Mouse (Mus musculus): ENCODE measurements around the gene Mark2. TPM values are rescaled to one million over a fixed set of nuclear protein-coding genes. Genes with fewer than 3 reads are reported as not detected.
A peak's percentile ranks its signal among the peaks of the same experiment; 100 is the strongest.

Gene Mark2
- polyA plus RNA-seq, 1 experiment from 2014 or later = 51.9 TPM

GRCm38 (mm10) chr19:7257881-7258280 is 83.8 kb downstream of the Mark2 start:
- WGBS = 76% methylated on average over 5 of the region's 5 CpGs
- H3K4me2 ChIP-seq (replicated peaks; ENCODE audit: low read depth, low read length) = no peak overlapping the region
- no peak overlapping the region for H3K9ac ChIP-seq (ENCODE audit: low read depth, low read length)
- peaks cover 5% of the 10 kb centered on the region; the same call in 1 of the 2 replicates for H3K9me3 ChIP-seq (ENCODE audit: control insufficient read depth, low read length)
- H3K27me3 ChIP-seq (ENCODE audit: control insufficient read depth, insufficient read depth, low read length) = no peaks in the 10 kb centered on the region
- H3K36me3 ChIP-seq (ENCODE audit: control insufficient read depth, insufficient read depth, low read length) = no peaks in the 10 kb centered on the region
- H3K4me1 ChIP-seq (ENCODE audit: control insufficient read depth, insufficient read depth, low read length) = no peaks in the 10 kb centered on the region
- H3K27ac ChIP-seq (ENCODE audit: low read depth, low read length) = no peak overlapping the region
- H3K4me3 ChIP-seq (ENCODE audit: low read length) = no peak overlapping the region
- no peak for ATAC-seq (ENCODE audit: low FRiP score, low TSS enrichment)

DNA sequence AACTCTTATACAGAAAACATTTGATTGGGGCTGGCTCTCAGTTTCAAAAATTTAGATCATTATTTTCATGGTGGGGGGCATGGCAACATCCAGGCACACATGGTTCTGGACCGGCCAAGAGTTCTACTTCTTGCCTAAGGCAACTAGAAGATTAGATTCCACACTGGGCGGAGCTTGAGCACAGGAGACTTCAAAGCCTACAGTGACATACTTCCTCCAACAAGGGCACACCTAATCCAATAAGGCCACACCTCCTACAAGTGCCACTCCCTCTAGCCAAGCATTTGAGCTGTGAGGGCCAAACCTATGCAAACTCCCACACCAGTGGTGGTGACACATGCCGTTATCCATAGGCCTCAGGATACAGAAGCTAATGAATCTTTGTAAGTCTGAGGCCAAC is 95.6 kb downstream of the Mark2 start:
- WGBS = 75% methylated on average over 3 of the region's 3 CpGs

DNA sequence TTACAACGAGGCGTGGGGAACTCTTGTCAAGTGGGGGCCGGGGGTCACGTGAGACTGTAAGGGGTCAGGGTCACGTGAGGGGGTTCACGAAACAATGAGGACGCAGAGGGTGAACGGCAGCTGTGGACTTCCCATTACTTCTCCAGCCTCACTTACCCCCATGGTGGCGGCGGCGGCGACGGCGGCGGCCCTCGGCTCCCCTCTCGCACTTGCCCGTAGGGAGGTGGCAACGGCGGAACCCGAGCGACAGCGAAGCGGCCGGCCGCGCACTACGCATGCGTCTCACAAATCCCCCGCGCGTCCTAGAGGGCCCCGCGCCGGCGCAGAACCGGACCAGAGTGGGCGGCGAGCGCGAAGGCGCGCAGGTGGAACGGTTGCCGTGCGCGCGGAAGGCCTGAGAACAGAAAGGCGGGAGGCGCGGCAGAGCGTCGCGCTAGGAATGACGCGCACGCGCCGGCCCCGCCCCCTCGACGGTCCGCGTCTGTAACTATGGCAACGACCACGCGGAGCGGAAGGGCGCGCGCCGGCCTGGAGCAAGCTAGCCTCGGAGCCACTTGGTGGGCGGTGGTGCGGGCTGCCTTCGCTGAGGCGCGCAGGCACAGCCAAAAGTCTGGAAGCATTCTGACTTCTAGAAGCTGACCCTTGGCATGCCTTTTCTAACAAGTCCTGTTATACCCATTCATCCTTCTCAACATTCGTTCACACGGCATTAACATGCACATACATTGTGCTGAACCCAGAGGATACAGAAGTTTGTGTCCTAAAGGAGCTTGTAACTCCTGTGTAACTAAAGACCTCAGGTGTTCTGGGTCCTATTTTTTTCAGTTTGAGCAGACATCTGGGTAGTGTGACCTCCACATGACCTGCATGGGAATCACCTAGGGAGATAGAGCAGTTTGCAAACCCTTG is 100.6 kb downstream of the Mark2 start, which contains the start of gene Naa40:
Gene Naa40 (minus strand): TSS at position 402 of the 909 bp plus-strand sequence.
- Histone ChIP-seq H3K27me3 (ENCODE audit: control insufficient read depth, insufficient read depth, low read length) (no peaks in the 10 kb centered on the region), H3K4me2 (replicated peaks; ENCODE audit: low read depth, low read length) (peak within 1 kb of the TSS; percentile 80), H3K36me3 (ENCODE audit: control insufficient read depth, insufficient read depth, low read length) (peaks cover 18% of the 10 kb centered on the region; the same call in 1 of the 2 replicates), H3K27ac (ENCODE audit: low read depth, low read length) (peak within 1 kb of the TSS; percentile 63), H3K4me3 (ENCODE audit: low read length) (peak within 1 kb of the TSS; percentile 59), H3K9ac (ENCODE audit: low read depth, low read length) (peak within 1 kb of the TSS; percentile 74), H3K4me1 (ENCODE audit: control insufficient read depth, insufficient read depth, low read length) (peaks cover 12% of the 10 kb centered on the region), H3K9me3 (ENCODE audit: control insufficient read depth, low read length) (no peaks in the 10 kb centered on the region)
- ATAC-seq (ENCODE audit: low FRiP score, low TSS enrichment) = peak; percentile 96
- WGBS = under 1% methylated on average over 78 of the region's 80 CpGs

More for the DNA sequence above, 95.6 kb downstream of the Mark2 start:
- Histone ChIP-seq H3K27me3 (ENCODE audit: control insufficient read depth, insufficient read depth, low read length) (no peaks in the 10 kb centered on the region), H3K9me3 (ENCODE audit: control insufficient read depth, low read length) (no peaks in the 10 kb centered on the region), H3K4me1 (ENCODE audit: control insufficient read depth, insufficient read depth, low read length) (peaks cover 5% of the 10 kb centered on the region; the same call in 1 of the 2 replicates), H3K36me3 (ENCODE audit: control insufficient read depth, insufficient read depth, low read length) (no peaks in the 10 kb centered on the region), H3K4me3 (ENCODE audit: low read length) (no peak overlapping the region), H3K27ac (ENCODE audit: low read depth, low read length) (no peak overlapping the region), H3K4me2 (replicated peaks; ENCODE audit: low read depth, low read length) (no peak overlapping the region), H3K9ac (ENCODE audit: low read depth, low read length) (no peak overlapping the region)
- ATAC-seq (ENCODE audit: low FRiP score, low TSS enrichment) = no peak

DNA sequence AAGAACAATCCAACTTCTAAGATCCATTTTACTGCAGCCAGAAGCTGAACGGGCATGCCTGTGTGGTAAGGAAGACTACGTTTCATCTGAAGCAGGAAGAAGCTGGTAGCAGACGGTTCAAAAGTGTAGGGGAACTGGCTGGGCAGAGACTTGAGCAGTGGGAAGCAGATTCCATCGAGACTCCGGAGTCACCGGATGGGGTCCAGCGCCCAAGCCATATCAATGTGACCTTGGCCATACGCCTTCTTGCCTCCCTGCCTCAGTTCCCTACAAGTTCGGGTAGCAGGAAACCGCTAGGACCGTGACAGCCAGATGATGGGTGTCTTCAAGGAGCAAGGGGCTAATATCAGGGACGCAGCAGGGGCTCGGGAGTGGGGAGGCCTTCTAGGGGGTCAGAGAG is 101.4 kb downstream of the Mark2 start:
- Histone ChIP-seq H3K36me3 (ENCODE audit: control insufficient read depth, insufficient read depth, low read length) (peaks cover 18% of the 10 kb centered on the region; the same call in 1 of the 2 replicates), H3K4me1 (ENCODE audit: control insufficient read depth, insufficient read depth, low read length) (peaks cover 12% of the 10 kb centered on the region), H3K27ac (ENCODE audit: low read depth, low read length) (peak overlapping the region; percentile 63), H3K9ac (ENCODE audit: low read depth, low read length) (peak overlapping the region; percentile 74), H3K4me2 (replicated peaks; ENCODE audit: low read depth, low read length) (peak overlapping the region; percentile 80), H3K27me3 (ENCODE audit: control insufficient read depth, insufficient read depth, low read length) (no peaks in the 10 kb centered on the region), H3K4me3 (ENCODE audit: low read length) (peak overlapping the region; percentile 59), H3K9me3 (ENCODE audit: control insufficient read depth, low read length) (no peaks in the 10 kb centered on the region)
- ATAC-seq (ENCODE audit: low FRiP score, low TSS enrichment) = peak; percentile 37
- 2% methylated on average over 13 of the region's 13 CpGs for WGBS

DNA sequence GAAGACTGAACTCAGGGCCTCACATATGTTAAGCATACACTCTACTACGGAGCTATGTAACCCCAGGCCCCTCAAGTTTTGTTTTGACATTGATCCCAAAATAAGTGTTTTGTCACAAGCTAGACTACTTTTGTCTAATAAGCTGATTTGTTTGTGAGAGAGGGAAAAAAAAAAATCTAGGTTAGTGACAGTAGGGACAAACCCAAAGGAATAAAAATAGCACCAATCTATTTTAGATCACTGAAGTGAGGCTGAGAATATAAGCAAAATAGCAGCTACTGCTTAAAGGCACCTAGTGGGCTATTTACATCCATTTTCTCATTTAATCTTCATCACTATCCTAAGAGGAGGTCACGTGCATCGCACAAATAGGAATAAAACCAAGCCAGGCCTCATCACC is 102.1 kb downstream of the Mark2 start:
- ATAC-seq (ENCODE audit: low FRiP score, low TSS enrichment) = no peak

DNA sequence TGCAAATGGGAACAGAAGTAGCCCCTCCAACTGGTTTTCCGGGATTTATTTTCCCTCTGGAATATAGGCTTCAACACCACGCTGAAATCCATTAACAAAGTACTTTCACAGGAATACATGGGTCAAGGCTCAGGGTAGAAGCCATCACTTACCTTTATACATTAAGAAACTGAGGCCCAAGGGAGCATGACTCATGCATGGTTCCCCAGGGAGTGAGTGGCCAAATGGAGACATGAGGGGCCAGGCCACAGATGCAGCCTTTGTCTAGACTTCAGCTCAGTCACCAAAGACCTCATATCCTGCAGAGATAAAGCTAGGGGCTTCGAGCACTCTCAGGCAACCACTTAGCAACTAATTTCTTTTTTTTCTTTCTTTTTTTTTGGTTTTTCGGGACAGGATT is 104.9 kb downstream of the Mark2 start:
- Histone ChIP-seq H3K9ac (ENCODE audit: low read depth, low read length) (no peak overlapping the region), H3K9me3 (ENCODE audit: control insufficient read depth, low read length) (no peaks in the 10 kb centered on the region), H3K36me3 (ENCODE audit: control insufficient read depth, insufficient read depth, low read length) (peaks cover 44% of the 10 kb centered on the region), H3K4me1 (ENCODE audit: control insufficient read depth, insufficient read depth, low read length) (peaks cover 12% of the 10 kb centered on the region), H3K27me3 (ENCODE audit: control insufficient read depth, insufficient read depth, low read length) (no peaks in the 10 kb centered on the region), H3K4me2 (replicated peaks; ENCODE audit: low read depth, low read length) (no peak overlapping the region), H3K27ac (ENCODE audit: low read depth, low read length) (no peak overlapping the region), H3K4me3 (ENCODE audit: low read length) (no peak overlapping the region)
- 89% methylated on average over 4 of the region's 4 CpGs for WGBS
- no peak for ATAC-seq (ENCODE audit: low FRiP score, low TSS enrichment)

More for the DNA sequence above, 102.1 kb downstream of the Mark2 start:
- Histone ChIP-seq H3K27me3 (ENCODE audit: control insufficient read depth, insufficient read depth, low read length) (no peaks in the 10 kb centered on the region), H3K4me1 (ENCODE audit: control insufficient read depth, insufficient read depth, low read length) (peaks cover 12% of the 10 kb centered on the region), H3K27ac (ENCODE audit: low read depth, low read length) (no peak overlapping the region), H3K9me3 (ENCODE audit: control insufficient read depth, low read length) (no peaks in the 10 kb centered on the region), H3K9ac (ENCODE audit: low read depth, low read length) (peak overlapping the region; percentile 74; the same call in 1 of the 2 replicates), H3K4me3 (ENCODE audit: low read length) (peak overlapping the region; percentile 59), H3K36me3 (ENCODE audit: control insufficient read depth, insufficient read depth, low read length) (peaks cover 20% of the 10 kb centered on the region; the same call in 1 of the 2 replicates), H3K4me2 (replicated peaks; ENCODE audit: low read depth, low read length) (peak overlapping the region; percentile 80)
- WGBS = 87% methylated on average over 3 of the region's 3 CpGs

DNA sequence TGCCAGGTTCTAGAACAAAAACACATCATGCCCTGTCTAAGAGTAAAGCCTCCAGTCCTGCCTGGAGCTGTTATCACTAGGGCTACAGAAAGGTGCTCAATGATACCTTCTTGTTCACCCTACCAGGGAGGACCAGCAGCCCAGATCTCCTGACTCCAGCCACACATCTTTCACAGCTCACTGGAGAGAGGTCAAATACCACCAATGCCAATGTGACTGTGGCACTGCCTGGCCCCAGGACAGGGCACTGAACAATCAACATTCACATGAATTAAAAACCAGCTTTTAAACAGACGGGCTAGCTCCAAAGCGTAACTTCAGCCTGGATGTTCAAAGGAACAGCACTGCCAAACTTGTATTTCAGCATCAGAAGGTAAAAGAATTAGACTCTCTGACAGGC is 105.6 kb downstream of the Mark2 start:
- Histone ChIP-seq H3K4me3 (ENCODE audit: low read length) (no peak overlapping the region), H3K36me3 (ENCODE audit: control insufficient read depth, insufficient read depth, low read length) (peaks cover 50% of the 10 kb centered on the region), H3K27me3 (ENCODE audit: control insufficient read depth, insufficient read depth, low read length) (no peaks in the 10 kb centered on the region), H3K9me3 (ENCODE audit: control insufficient read depth, low read length) (no peaks in the 10 kb centered on the region), H3K27ac (ENCODE audit: low read depth, low read length) (no peak overlapping the region), H3K4me1 (ENCODE audit: control insufficient read depth, insufficient read depth, low read length) (peaks cover 7% of the 10 kb centered on the region), H3K9ac (ENCODE audit: low read depth, low read length) (no peak overlapping the region), H3K4me2 (replicated peaks; ENCODE audit: low read depth, low read length) (no peak overlapping the region)
- ATAC-seq (ENCODE audit: low FRiP score, low TSS enrichment) = no peak
- 92% methylated on average over 2 of the region's 2 CpGs for WGBS

GRCm38 (mm10) chr19:7235461-7235860 is 106.2 kb downstream of the Mark2 start:
- Histone ChIP-seq H3K4me1 (ENCODE audit: control insufficient read depth, insufficient read depth, low read length) (peaks cover 7% of the 10 kb centered on the region), H3K9me3 (ENCODE audit: control insufficient read depth, low read length) (no peaks in the 10 kb centered on the region), H3K36me3 (ENCODE audit: control insufficient read depth, insufficient read depth, low read length) (peaks cover 55% of the 10 kb centered on the region), H3K4me2 (replicated peaks; ENCODE audit: low read depth, low read length) (no peak overlapping the region), H3K4me3 (ENCODE audit: low read length) (no peak overlapping the region), H3K9ac (ENCODE audit: low read depth, low read length) (peak overlapping the region; percentile 4; the same call in 1 of the 2 replicates), H3K27me3 (ENCODE audit: control insufficient read depth, insufficient read depth, low read length) (no peaks in the 10 kb centered on the region), H3K27ac (ENCODE audit: low read depth, low read length) (no peak overlapping the region)
- ATAC-seq (ENCODE audit: low FRiP score, low TSS enrichment) = no peak
- 94% methylated on average over 9 of the region's 9 CpGs for WGBS

Measured in kidney, embryonic 14.5 days (tissue).